Mouse (Mus musculus) adrenal gland, adult 8-10 months (tissue): Measurements from ENCODE around the gene Irf9. TPM values are rescaled to one million over a fixed set of nuclear protein-coding genes. Genes with fewer than 3 reads are reported as not detected.

Source experiments
- total RNA-seq, 4 experiments: library from RNA; stranded (reverse); gene quantifications; 2 replicates each; pipeline ENCODE4 v1.2.4; 2022

The Irf9 gene
- total RNA-seq, 4 experiments from 2014 or later: 20.2 to 28.5 (median 27.6) TPM

Other genes starting within 250 kb of the Irf9 start
- 10 to 100 TPM; 51.9 to 72.7 (median 66.9) TPM for gene Dhrs4, start 124.8 kb upstream of the Irf9 start, total RNA-seq
- gene Carmil3, start 112.9 kb upstream of the Irf9 start, total RNA-seq: 10 to 100 TPM in 2 of 4 experiments, 1 to 10 TPM in 2; 5.7 to 14.0 (median 8.6) TPM
- under 1 TPM; 0.09 to 0.35 (median 0.27) TPM for gene Cpne6, start 93.1 kb upstream of the Irf9 start, total RNA-seq
- gene Nrl, start 78.6 kb upstream of the Irf9 start, total RNA-seq: not detected
- gene Pck2, start 63.3 kb upstream of the Irf9 start, total RNA-seq: 10 to 100 TPM; 36.5 to 44.6 (median 40.6) TPM
- gene Dcaf11, start 43.6 kb upstream of the Irf9 start, total RNA-seq: 100 to 1,000 TPM; 146 to 159 (median 158) TPM
- 1 to 10 TPM in 1 of 4 experiments, under 1 TPM in 2, not detected in 1; 0.70 to 1.2 (median 0.81) TPM for gene A730061H03Rik, start 43.2 kb upstream of the Irf9 start, total RNA-seq
- under 1 TPM; 0.74 to 0.98 (median 0.85) TPM for gene Fitm1, start 28.0 kb upstream of the Irf9 start, total RNA-seq
- 100 to 1,000 TPM; 253 to 384 (median 292) TPM for gene Psme1, start 25.4 kb upstream of the Irf9 start, total RNA-seq
- 10 to 100 TPM; 47.3 to 50.6 (median 49.7) TPM for gene Emc9, start 18.3 kb upstream of the Irf9 start, total RNA-seq
- 100 to 1,000 TPM; 325 to 423 (median 363) TPM for gene Psme2, start 12.5 kb upstream of the Irf9 start, total RNA-seq
- 10 to 100 TPM; 33.3 to 52.1 (median 39.2) TPM for gene Rnf31, start 11.9 kb upstream of the Irf9 start, total RNA-seq
- 10 to 100 TPM; 12.0 to 18.1 (median 13.1) TPM for gene Rec8, start 14.5 kb downstream of the Irf9 start, total RNA-seq
- gene Ipo4, start 32.4 kb downstream of the Irf9 start, total RNA-seq: 100 to 1,000 TPM in 3 of 4 experiments, 10 to 100 TPM in 1; 93.7 to 140 (median 111) TPM
- gene Gm49378, start 34.3 kb downstream of the Irf9 start, total RNA-seq: 1 to 10 TPM in 2 of 4 experiments, not detected in 2; 1.5 to 1.9 TPM
- 100 to 1,000 TPM in 2 of 4 experiments, 10 to 100 TPM in 2; 95.2 to 101 (median 98.7) TPM for gene Tm9sf1, start 40.2 kb downstream of the Irf9 start, total RNA-seq
- gene Tssk4, start 46.6 kb downstream of the Irf9 start, total RNA-seq: 1 to 10 TPM in 2 of 4 experiments, under 1 TPM in 2; 0.93 to 2.0 (median 1.5) TPM
- 10 to 100 TPM; 59.0 to 65.8 (median 62.3) TPM for gene Mdp1, start 56.9 kb downstream of the Irf9 start, total RNA-seq
- gene Gmpr2, start 68.4 kb downstream of the Irf9 start, total RNA-seq: 10 to 100 TPM; 26.3 to 36.5 (median 32.8) TPM
- gene Nedd8, start 68.6 kb downstream of the Irf9 start, total RNA-seq: 100 to 1,000 TPM; 299 to 385 (median 359) TPM
- 10 to 100 TPM; 25.5 to 44.5 (median 34.2) TPM for gene Tinf2, start 78.2 kb downstream of the Irf9 start, total RNA-seq
- under 1 TPM; 0.17 to 0.46 (median 0.30) TPM for gene Tgm1, start 110.4 kb downstream of the Irf9 start, total RNA-seq
- 10 to 100 TPM; 20.2 to 31.5 (median 26.1) TPM for gene Rabggta, start 118.7 kb downstream of the Irf9 start, total RNA-seq
- 10 to 100 TPM; 67.5 to 76.9 (median 71.0) TPM for gene Dhrs1, start 142.1 kb downstream of the Irf9 start, total RNA-seq
- gene Nop9, start 142.1 kb downstream of the Irf9 start, total RNA-seq: 10 to 100 TPM; 17.7 to 20.5 (median 19.1) TPM
- under 1 TPM in 2 of 4 experiments, not detected in 2; 0.31 to 0.49 TPM for gene Cideb, start 154.9 kb downstream of the Irf9 start, total RNA-seq
- gene Ltb4r2, start 157.9 kb downstream of the Irf9 start, total RNA-seq: under 1 TPM in 1 of 4 experiments, not detected in 3; 0.17 TPM
- gene Ltb4r1, start 162.4 kb downstream of the Irf9 start, total RNA-seq: under 1 TPM; 0.31 to 0.75 (median 0.43) TPM
- 1 to 10 TPM; 5.2 to 9.1 (median 7.8) TPM for gene Adcy4, start 180.5 kb downstream of the Irf9 start, total RNA-seq
- 1 to 10 TPM; 3.0 to 6.2 (median 5.8) TPM for gene Ripk3, start 185.3 kb downstream of the Irf9 start, total RNA-seq
- gene Nfatc4, start 219.6 kb downstream of the Irf9 start, total RNA-seq: 10 to 100 TPM; 23.3 to 45.1 (median 31.1) TPM